Mouse (Mus musculus) kidney, adult 9 months (tissue): ENCODE measurements around the gene Tk1.

Experiments
- DNase-seq: peaks from one replicate; pipeline ENCODE4 v3.0.0; 2022

The Tk1 gene

GRCm38 (mm10) chr11:117825333-117826101 lies at the start of gene Tk1, which contains the start of gene Afmid:
Gene Tk1, minus strand, starts transcription at chr11:117826092.
Gene Afmid, plus strand, starts transcription at chr11:117825924.
- peak; percentile 90 for DNase-seq

DNA sequence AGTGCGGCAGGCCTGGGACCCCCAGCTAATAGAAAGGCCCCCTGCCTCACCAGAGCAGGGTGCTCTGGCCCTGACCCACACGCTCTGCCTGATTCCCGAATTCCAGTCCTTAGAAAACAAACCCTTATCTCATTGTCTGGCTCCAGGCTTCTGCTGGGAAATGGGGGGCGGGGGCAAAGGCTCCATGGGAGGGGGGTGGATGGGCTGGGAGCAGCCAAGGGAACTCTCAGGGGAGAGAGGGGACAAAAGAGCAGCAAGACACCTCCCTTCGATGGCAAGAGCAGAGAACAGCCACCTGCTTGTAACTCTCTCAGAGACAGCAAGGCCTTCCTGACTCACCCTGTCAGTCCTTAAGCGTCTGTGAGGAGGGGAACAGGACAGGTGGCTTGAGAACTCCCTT lies 49.8 kb upstream of the Tk1 start:
- DNase-seq = no peak

- no peak for DNase-seq
These were observed 48.5 kb upstream of the Tk1 start for GRCm38 (mm10) chr11:117874419-117874818.

GRCm38 (mm10) chr11:117872861-117873608 lies 47.1 kb upstream of the Tk1 start, which contains the start of gene Tha1:
Gene Tha1, minus strand, starts transcription at chr11:117873481.
- DNase-seq = peak; percentile 87

DNA sequence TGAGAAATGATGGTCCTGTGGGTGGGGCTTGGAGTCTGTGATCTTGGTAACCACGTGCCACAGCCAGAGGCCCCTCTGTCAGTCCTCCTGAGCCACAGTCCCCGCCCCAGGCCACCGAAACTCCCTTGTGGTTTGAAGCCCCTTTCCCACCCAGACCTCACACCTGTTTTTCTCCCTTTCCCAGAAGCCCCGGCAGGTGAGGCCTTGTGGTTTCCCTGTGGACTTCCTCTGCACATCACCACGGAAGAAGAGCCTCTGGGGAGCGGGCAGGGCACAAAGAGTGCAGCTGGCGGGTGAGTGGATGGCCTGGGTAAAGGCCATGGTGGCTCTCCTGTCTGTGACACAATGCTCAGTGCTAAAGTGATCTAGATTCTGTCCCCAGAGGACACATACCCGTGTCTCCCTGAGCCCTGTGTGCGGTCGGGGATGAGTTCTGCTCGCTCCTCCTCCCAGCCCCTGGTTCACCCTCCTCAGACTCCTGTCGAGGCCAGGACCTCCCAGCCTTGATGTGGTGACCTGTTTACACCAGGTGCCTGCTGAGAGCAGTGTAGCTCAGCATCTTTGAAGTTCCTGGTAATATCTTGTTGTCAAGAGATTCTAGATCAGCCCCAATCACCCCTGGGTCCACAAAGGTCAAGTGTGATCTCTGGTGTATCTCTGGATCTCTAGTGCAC lies 46.2 kb upstream of the Tk1 start:
- DNase-seq = no peak

DNA sequence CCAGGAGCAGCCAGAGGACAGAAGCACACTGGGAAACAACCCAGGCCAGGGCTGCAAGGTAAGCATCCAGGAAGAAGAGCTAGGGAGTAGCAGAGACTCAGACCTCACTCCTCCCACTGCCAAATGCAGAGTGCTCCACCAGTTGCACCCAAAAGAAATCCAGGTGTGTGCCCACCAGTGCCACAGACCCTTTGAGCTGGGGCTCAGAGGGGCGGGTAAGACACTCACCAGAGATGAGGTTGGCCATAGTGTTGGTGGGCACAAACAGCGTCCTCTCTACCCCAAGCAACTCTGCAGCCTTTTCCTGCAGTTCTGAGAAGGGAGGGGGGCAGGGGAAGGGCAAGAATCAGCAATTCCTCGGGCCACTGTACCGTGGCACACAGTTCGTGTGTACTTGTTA lies 45.5 kb upstream of the Tk1 start:
- DNase-seq = no peak

- DNase-seq = peak; percentile 82
These were observed 44.9 kb upstream of the Tk1 start for GRCm38 (mm10) chr11:117870688-117871365.

- no peak for DNase-seq
These were observed 40.1 kb upstream of the Tk1 start for GRCm38 (mm10) chr11:117865988-117866387.

DNA sequence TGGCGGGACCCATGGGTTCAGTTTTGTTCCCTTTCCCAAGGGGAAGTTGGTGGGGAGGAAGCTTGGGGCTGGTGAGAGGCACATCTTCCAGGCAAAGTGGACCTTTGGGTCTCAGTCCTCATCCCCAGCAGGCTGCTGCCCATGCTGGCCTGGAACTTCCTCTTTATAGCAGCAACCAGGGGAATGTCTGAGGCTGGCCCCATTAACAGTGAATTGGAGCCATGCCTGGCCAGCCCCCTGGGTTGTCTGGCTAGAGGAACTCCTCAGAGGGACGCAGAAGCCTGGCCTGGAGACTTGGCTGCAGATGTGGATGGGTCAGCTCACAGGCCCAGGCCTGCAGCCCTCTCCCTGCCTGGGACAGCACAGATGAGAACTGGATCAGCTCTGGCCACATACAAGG lies 38.9 kb upstream of the Tk1 start:
- DNase-seq = no peak

DNA sequence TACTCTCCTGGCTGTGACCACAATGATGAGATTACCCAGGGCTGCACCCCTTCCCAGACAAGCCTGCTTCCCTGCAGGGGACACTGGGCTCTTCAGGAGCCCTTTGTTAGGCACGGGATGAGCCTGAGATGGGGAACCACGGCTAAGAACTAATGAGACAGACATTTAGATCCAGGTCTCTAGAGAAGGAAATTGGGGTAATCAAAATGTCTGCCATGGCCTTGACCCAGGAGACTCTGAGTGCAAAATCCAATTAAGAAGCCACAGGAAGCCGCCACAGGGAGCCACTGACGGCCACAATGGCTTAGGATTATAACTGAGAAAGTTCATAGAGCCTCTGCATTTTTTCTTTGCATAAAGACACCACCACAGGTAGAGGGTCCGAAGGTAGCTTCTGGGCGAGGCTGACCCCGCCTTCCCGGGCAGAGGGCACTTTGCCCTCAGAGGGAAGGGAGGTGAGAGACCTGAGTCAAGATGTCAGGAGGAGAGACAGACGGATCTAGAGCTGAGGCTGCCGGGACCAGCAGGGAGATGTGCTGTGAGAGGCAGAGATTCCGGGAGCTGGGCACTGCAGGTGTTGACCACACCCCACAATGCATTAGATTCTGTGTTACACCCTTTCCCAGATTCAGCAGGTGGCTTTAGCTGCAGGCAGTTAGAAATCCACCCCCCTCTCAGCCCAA lies 37.4 kb upstream of the Tk1 start:
- DNase-seq = peak; percentile 74

- no peak for DNase-seq
These were observed 34.7 kb upstream of the Tk1 start, which contains the start of gene Tmem235 for GRCm38 (mm10) chr11:117860601-117861000. Gene Tmem235, plus strand, starts transcription at chr11:117860752.

DNA sequence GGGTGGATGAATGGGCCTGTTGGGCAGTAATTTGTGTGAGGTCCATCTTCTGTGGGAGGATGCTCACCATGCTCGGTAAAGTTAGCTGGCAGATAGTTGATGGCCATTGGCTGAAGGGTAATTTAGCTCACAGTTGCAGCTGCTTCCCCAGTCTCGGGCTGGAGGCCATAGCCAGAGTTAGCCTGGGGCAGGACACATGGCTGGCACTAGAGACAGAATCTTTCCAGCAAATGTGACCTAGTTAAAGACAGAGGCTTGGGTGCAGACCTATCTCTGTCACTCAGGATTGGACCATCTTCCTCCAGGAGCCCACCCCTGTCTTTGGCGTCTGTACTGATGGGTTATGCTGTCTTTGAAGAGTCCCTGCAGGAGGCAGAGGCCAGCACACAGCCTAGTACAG lies 32.5 kb upstream of the Tk1 start:
- DNase-seq = no peak

DNA sequence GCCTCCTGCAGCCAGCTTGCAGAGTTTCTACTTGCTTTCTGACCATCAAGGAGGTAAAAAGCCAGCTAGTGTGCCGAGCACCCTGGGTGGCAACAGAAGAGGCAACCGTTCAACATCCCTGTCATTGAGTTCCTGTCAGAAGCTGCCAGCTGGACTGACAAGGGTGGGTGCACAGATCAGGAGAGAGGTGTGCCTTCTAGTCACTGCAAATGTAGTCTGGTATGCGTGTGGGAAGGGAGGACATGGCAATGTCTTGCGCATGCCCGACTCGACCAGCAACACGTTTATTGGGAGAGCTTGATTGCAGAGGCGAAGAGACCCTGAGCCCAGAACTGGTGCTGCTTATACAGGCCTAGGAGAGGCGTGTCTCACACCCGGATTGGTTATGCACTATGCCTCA lies 31.6 kb upstream of the Tk1 start:
- no peak for DNase-seq

DNA sequence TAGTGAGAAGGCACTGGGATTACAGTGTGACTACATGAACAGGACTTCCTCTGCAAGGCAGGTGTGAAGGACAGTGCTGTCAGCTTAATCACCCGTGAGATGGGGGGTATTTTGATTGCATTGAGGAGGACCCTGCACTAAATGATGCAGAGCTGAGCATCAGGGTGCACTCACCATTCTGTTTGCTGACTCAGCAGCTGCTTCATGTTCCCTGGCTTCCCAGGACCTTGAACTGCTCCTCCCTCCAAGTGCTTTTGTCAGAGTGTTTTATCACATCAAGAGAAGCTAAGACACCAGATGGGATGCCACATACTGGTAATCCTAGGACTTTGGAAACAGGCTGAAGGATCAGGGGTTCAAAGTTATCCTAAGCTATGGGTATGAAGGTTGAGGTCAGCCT lies 30.1 kb upstream of the Tk1 start:
- no peak for DNase-seq

- DNase-seq = no peak
These were observed 29.5 kb upstream of the Tk1 start for GRCm38 (mm10) chr11:117855360-117855759.

DNA sequence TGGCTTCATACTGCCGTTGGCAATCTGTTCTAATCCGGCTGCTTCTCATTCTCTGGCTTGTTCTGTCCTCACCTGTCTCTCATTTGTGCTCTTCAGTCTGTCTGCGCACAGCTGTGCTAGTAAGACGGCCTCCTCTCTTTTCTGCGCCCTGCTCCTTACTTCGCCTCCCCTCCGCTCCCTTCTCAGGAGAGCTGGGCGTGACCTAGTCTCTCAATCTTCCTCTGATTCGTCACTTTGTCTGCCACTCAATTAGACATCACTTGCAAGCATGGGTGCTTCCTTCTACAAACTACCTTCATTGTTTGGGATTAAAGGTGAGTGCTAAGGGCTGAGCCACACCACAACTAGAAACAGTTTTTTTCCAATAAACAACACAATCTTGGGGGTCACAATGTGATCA lies 28.3 kb upstream of the Tk1 start:
- DNase-seq = no peak

DNA sequence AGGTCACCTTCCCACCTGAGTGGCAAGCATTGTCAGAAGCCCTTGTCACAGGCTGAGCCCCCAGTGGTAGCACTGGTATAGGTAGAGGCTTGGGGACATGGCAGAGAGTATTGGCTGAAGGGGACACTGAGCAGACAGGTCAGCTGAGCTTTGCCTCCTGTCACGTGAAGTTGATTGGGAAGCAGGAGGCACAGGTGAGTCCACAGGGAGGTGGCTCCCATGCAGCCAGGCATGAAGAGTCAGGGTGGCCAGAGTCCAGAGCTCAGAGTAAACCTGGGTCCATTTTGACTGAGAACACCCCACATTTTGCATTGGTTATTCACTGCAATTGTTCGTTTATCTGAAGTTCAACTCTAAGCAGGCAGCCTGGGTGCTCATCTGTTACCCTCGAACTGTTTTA lies 27.0 kb upstream of the Tk1 start:
- DNase-seq = no peak

GRCm38 (mm10) chr11:117848985-117849671 lies 23.2 kb upstream of the Tk1 start, which contains the start of gene Birc5:
Gene Birc5, plus strand, starts transcription at chr11:117849251.
- peak; percentile 97 for DNase-seq

GRCm38 (mm10) chr11:117848271-117848984 lies 22.5 kb upstream of the Tk1 start:
- no peak for DNase-seq

- peak; percentile 56 for DNase-seq
These were observed 21.8 kb upstream of the Tk1 start for GRCm38 (mm10) chr11:117847593-117848215.
